Comparison of ENCODE assay signal across 50 mouse cellular contexts in genomic region chr7:140725558-140725957, GRCm38 (mm10). TPM values are rescaled to one million over a fixed set of nuclear protein-coding genes. Genes with fewer than 3 reads are reported as not detected.
"Had no signal": no experiment of that assay in that cellular context is flagged by ENCODE, and none has a peak within 500 bp of the region (broad histone marks: within the 10 kb centered on the region; RNA-seq: fewer than 3 reads in every experiment).

No protein-coding gene starts in this region.

- H3K9ac ChIP-seq: heart, embryonic 12.5 days; heart, embryonic 13.5 days; heart, embryonic 15.5 days; hindbrain, embryonic 12.5 days; hindbrain, embryonic 13.5 days; hindbrain, embryonic 14.5 days; hindbrain, embryonic 15.5 days; intestine, embryonic 15.5 days; kidney, embryonic 15.5 days had no signal

- H3K9me3 ChIP-seq: heart, embryonic 10.5 days; heart, embryonic 15.5 days; hindbrain, embryonic 13.5 days; intestine, embryonic 15.5 days; kidney, embryonic 15.5 days had no signal

- H3K27me3 ChIP-seq: heart, embryonic 12.5 days; heart, embryonic 13.5 days; heart, embryonic 15.5 days; hindbrain, embryonic 12.5 days; hindbrain, embryonic 13.5 days; hindbrain, embryonic 15.5 days; intestine, embryonic 15.5 days; kidney, embryonic 15.5 days had no signal

- H3K27ac ChIP-seq: heart, embryonic 10.5 days; heart, embryonic 13.5 days; heart, embryonic 15.5 days; hindbrain, embryonic 10.5 days; hindbrain, embryonic 12.5 days; hindbrain, embryonic 13.5 days; hindbrain, embryonic 14.5 days; hindbrain, embryonic 15.5 days; hindbrain, postnatal 0 days; intestine, embryonic 15.5 days; kidney, embryonic 15.5 days; kidney, postnatal 0 days; layer of hippocampus, adult 2 months had no signal

- H3K4me2 ChIP-seq: heart, embryonic 11.5 days; heart, embryonic 12.5 days; heart, embryonic 13.5 days; heart, embryonic 15.5 days; hindbrain, embryonic 12.5 days; hindbrain, embryonic 13.5 days; hindbrain, embryonic 14.5 days; hindbrain, embryonic 15.5 days; intestine, embryonic 15.5 days; kidney, embryonic 15.5 days had no signal

- DNase-seq: heart, postnatal 10 days; heart, postnatal 14 days; heart, postnatal 36 days; heart, postnatal 4 days; kidney, adult 11 months; kidney, adult 18-20 months; kidney, adult 2 months; kidney, adult 8-10 months; kidney, adult 9 months; kidney, postnatal 10 days; kidney, postnatal 14 days; kidney, postnatal 25 days; kidney, postnatal 36 days; kidney, postnatal 4 days; layer of hippocampus, adult 9-11 months; layer of hippocampus, postnatal 36 days had no signal

- H3K4me1 ChIP-seq: heart, embryonic 10.5 days; heart, embryonic 12.5 days; heart, embryonic 13.5 days; heart, embryonic 15.5 days; hindbrain, embryonic 10.5 days; hindbrain, embryonic 12.5 days; hindbrain, embryonic 13.5 days; hindbrain, embryonic 15.5 days; intestine, embryonic 15.5 days; kidney, embryonic 15.5 days had no signal

- H3K4me3 ChIP-seq: heart, embryonic 10.5 days; heart, embryonic 12.5 days; heart, embryonic 13.5 days; heart, embryonic 15.5 days; hindbrain, embryonic 10.5 days; hindbrain, embryonic 12.5 days; hindbrain, embryonic 13.5 days; hindbrain, embryonic 15.5 days; intestine, embryonic 15.5 days; kidney, embryonic 15.5 days; layer of hippocampus, adult 2 months had no signal

- ATAC-seq: hindbrain, embryonic 16.5 days; hindbrain, postnatal 0 days; inflammation-experienced regulatory T-cells, adult 6 months; intestine, embryonic 15.5 days; intestine, embryonic 16.5 days; intestine, postnatal 0 days had no signal

- H3K36me3 ChIP-seq: heart, embryonic 10.5 days; heart, embryonic 12.5 days; heart, embryonic 13.5 days; heart, embryonic 15.5 days; hindbrain, embryonic 10.5 days; hindbrain, embryonic 12.5 days; hindbrain, embryonic 13.5 days; hindbrain, embryonic 15.5 days; intestine, embryonic 15.5 days; kidney, embryonic 15.5 days had no signal

RNA-seq across cellular contexts. Expression of gene Olfr541, which starts 28.5 kb away (rescaled TPM):
- total RNA-seq: heart, adult 8-10 months; heart, postnatal 10 days; heart, postnatal 14 days; heart, postnatal 25 days; heart, postnatal 36 days; heart, postnatal 4 days; hematopoietic stem cell, adult 5-6 weeks; hindbrain, postnatal 0 days; layer of hippocampus, adult 18-20 months; layer of hippocampus, adult 2 months; layer of hippocampus, postnatal 10 days; layer of hippocampus, postnatal 14 days; layer of hippocampus, postnatal 25 days; layer of hippocampus, postnatal 36 days had no signal
- polyA plus RNA-seq: heart, embryonic 10.5 days; heart, embryonic 11.5 days; heart, embryonic 12.5 days; heart, embryonic 13.5 days; heart, embryonic 14.5 days; heart, embryonic 15.5 days; heart, embryonic 16.5 days; heart, postnatal 0 days; hindbrain, embryonic 10.5 days; hindbrain, embryonic 11.5 days; hindbrain, embryonic 12.5 days; hindbrain, embryonic 13.5 days; hindbrain, embryonic 14.5 days; hindbrain, embryonic 15.5 days; hindbrain, embryonic 16.5 days; hindbrain, postnatal 0 days; inflammation-experienced regulatory T-cells, adult 6 months; intestine, embryonic 14.5 days; intestine, embryonic 15.5 days; intestine, embryonic 16.5 days; intestine, postnatal 0 days; kidney, adult 2 months; kidney, embryonic 14.5 days; kidney, embryonic 15.5 days; kidney, embryonic 16.5 days; kidney, postnatal 0 days; large intestine, adult 2 months had no signal

RNA-seq across cellular contexts. Expression of gene Cyp2e1, which starts 38.0 kb away (rescaled TPM):
- total RNA-seq: hematopoietic stem cell, adult 5-6 weeks; hindbrain, postnatal 0 days; layer of hippocampus, adult 18-20 months; layer of hippocampus, adult 2 months; layer of hippocampus, postnatal 10 days; layer of hippocampus, postnatal 14 days; layer of hippocampus, postnatal 25 days; layer of hippocampus, postnatal 36 days had no signal
- polyA plus RNA-seq: heart, embryonic 10.5 days; heart, embryonic 11.5 days; heart, embryonic 12.5 days; heart, embryonic 13.5 days; heart, embryonic 14.5 days; heart, embryonic 15.5 days; heart, embryonic 16.5 days; heart, postnatal 0 days; hindbrain, embryonic 10.5 days; hindbrain, embryonic 11.5 days; hindbrain, embryonic 12.5 days; hindbrain, embryonic 13.5 days; hindbrain, embryonic 14.5 days; hindbrain, embryonic 15.5 days; hindbrain, embryonic 16.5 days; hindbrain, postnatal 0 days; inflammation-experienced regulatory T-cells, adult 6 months; intestine, embryonic 14.5 days; intestine, embryonic 15.5 days; intestine, embryonic 16.5 days; intestine, postnatal 0 days had no signal

RNA-seq across cellular contexts. Expression of gene Olfr45, which starts 43.8 kb away (rescaled TPM):
- total RNA-seq: heart, adult 8-10 months; heart, postnatal 10 days; heart, postnatal 14 days; heart, postnatal 25 days; heart, postnatal 36 days; heart, postnatal 4 days; hematopoietic stem cell, adult 5-6 weeks; hindbrain, postnatal 0 days had no signal
- polyA plus RNA-seq: heart, embryonic 10.5 days; heart, embryonic 11.5 days; heart, embryonic 12.5 days; heart, embryonic 13.5 days; heart, embryonic 14.5 days; heart, embryonic 15.5 days; heart, embryonic 16.5 days; heart, postnatal 0 days; hindbrain, embryonic 10.5 days; hindbrain, embryonic 11.5 days; hindbrain, embryonic 12.5 days; hindbrain, embryonic 13.5 days; hindbrain, embryonic 14.5 days; hindbrain, embryonic 15.5 days; hindbrain, embryonic 16.5 days; hindbrain, postnatal 0 days; intestine, embryonic 14.5 days; intestine, embryonic 15.5 days; intestine, embryonic 16.5 days; intestine, postnatal 0 days; kidney, adult 2 months; kidney, embryonic 14.5 days; kidney, embryonic 15.5 days; kidney, embryonic 16.5 days; kidney, postnatal 0 days; large intestine, adult 2 months had no signal
